Mouse (Mus musculus) G1E-ER4 (cell line): ENCODE measurements at regions not wholly inside any gene's neighbourhood (a gene's known extent, or its start where the extent isn't known, plus 50 kb on each side); places are given as distances from the start of the nearest gene placed in this dataset.

ENCODE experiments used
- GATA1 ChIP-seq: IDR thresholded peaks from one replicate; pipeline ENCODE4 v1.8.0; 2012; ENCODE audit warnings: low read length, inconsistent platforms

DNA sequence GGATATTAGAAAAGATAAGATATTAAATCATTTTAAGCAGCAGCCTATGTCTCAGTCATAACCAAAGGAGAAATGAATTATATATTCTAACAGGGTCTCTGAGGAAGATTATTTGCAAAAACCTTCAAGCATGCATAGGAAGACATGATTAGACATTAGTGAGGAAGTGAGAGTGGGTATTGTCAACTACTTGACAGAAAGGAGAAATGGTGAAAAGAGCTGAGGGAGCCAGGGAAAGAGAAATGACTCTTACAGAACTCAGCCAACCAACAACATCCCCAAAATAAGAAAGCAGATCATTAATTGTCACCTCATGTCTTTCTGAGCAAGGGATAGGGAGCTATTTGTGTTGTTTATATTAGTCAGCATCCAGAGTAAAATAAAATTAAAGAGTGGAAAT, 554.3 kb downstream of the Efna5 start:
- TF ChIP-seq GATA1 = no peak

DNA sequence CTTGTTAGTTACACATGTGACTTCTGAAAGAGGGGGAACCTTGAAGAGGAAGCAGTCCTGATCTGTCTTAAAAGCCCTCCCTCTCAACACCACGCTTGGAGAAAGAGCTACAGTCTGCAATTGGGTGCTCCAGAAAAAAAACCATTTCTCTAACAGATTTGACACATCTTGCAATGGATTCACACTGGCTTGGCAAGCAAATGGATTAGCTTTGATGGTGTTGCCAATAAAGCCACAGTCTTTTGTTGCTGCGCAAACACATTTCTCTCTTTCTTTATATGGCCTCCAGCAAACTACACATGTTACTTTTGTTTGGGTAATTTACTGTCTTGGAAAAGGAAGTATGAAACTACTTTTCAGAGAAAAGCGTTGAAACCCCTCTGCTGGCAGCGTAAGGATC, 562.1 kb downstream of the Efna5 start:
- TF ChIP-seq GATA1 = no peak

DNA sequence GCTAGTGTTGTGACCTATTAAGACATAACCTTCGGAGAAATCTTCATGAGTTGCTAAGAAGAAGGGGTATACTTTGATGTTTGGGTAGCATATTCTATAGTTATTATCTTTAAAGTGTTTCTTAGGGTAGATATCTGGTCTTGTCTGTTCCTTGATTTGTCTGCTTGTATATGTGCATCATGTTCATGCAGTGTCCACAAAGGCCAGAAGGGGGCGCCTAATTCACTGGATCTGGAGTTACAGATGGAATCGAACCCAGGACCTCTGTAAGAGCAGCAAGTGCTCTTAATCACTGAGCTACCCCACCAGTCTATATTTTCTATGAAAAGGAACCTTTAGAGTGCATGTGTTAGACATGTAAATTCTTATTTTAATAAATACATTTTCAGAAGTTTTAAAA, 571.1 kb downstream of the Efna5 start:
- no peak for TF ChIP-seq GATA1

DNA sequence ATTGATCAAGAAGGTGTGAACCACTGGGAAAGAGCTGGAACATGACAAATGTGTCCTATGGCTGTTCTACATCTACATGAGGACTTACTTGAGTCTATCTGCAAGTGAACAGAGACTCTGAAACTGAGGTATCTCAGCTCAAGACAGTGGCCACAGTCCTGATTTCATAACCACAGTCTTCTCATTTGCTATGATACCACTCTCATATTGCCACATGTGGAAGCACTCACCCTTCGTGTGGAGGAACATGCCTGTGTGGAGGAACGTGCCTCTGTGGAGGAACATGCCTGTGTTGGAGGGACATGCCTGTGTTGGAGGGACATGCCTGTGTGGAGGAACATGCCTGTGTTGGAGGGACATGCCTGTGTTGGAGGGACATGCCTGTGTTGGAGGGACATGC, 574.0 kb downstream of the Efna5 start:
- TF ChIP-seq GATA1 = no peak

DNA sequence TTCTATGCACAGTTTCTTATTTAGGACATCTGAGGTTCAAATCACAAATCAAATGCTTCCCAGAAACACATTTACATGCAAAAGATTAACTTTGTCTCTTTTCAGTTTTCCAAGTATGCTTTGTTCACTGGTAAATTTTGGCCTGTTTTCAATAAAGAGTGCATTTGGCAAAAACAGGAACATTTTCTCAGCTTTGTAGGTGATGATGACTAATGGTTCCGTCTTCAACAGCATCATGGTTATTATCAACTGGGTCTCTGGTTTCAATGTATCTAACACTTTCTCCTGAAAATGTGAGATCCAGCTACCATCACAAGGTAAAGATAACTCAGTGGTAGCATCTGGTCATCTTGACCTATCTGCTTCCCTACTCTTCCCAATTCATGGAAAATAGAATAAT, 574.6 kb downstream of the Efna5 start:
- no peak for TF ChIP-seq GATA1

DNA sequence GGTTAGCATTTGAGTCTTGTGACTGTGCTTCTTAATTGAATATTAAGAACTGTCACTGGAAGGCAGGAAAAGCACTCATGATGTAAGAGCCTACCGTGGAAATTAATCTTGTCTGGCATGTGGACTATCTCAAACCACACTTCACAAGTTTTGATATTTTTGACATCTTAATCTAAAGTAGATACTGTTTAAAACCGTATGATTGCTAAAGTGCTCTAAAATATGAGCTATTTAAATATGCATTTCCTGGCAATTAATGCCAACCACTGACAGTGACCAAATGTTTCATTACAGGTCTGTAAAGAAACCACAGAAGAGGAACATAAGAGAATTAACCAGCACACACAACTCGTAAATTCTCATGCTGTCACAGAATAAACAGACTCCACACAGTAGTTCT, 576.0 kb downstream of the Efna5 start:
- TF ChIP-seq GATA1 = no peak

DNA sequence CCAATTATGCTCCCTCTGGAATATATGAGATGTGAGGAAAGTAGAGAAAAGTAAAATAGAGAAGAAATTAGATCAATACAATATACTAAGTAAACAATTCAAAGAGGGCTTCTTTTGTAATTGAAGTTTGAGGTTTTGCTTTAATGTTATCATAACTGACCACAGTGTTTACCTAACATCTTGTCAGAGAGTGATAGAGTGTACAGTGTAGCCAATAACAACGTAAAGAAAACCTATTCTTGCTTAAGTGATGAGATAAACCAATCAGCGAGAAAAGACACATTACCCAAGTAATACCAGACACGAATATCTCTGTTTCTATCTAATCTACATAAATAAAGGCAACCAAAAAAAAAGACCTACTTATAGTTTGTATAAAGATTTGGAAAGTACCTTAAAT, 577.0 kb downstream of the Efna5 start:
- no peak for TF ChIP-seq GATA1

DNA sequence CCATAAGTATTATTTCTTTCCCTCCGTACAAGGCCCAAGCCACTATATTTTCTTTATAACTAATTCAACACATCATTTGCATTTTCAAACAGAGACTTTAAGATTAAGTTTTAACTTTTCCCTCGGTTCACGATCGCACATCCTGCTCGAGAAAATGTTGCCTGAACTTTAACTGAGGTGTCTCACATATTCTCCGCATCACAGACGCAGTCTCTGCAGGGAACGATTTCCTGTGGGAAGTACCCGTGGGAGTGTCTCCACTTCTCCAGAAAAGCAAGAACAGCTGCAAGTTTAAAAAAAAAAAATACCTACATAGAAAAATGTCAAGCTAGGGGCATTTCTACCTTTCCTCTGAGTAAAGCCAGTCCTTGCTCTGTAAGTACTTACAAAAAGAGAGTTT, 581.2 kb downstream of the Efna5 start:
- no peak for TF ChIP-seq GATA1

DNA sequence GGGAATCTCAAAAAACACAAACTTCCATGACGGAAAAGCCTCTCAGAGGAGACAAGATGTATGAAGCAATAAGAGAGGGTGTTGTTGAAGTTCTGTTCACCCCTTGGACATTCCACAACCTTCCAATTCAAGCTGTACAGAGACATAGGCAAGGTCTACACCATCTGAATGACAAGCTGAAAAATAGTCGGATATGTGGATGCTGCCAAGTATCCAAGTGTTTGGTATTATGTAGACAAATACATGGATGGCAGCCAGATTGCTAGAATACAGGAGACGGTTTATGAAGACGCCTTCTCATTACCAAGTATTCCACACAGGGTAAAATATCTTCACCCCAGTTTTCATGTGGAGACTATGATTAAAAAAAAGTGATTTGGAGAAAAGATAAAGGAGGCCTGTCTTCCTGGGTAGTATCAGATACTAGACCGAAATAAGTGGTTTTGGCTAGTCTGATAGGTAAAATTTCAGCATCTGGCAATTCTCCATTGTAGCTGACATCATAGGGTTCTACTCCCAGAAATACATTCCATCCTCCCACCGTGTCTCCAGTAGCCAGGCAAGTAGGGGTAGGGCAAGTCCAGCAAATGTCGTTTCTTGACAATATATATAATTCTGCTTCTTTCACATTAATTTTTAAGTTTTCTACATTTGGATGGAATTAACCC, 583.6 kb downstream of the Efna5 start:
- no peak for TF ChIP-seq GATA1

DNA sequence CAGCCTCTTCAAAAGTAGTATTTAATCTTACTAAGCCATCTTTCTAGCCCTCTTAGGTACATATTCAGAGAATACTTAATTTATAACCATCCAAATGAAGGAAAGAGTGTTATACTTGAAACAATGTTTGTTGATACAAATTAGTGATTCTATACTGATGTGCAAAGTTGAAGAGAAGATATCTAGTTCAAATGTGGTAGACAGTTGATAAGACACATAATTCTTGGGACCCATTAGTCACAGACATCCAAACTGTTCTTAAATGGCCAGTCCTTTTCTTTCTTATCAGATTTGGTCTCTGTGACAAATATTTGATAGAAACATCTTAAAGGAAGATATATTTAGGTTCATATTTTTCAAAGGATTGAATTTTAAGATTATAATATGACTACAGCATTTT, 585.7 kb downstream of the Efna5 start:
- no peak for TF ChIP-seq GATA1

DNA sequence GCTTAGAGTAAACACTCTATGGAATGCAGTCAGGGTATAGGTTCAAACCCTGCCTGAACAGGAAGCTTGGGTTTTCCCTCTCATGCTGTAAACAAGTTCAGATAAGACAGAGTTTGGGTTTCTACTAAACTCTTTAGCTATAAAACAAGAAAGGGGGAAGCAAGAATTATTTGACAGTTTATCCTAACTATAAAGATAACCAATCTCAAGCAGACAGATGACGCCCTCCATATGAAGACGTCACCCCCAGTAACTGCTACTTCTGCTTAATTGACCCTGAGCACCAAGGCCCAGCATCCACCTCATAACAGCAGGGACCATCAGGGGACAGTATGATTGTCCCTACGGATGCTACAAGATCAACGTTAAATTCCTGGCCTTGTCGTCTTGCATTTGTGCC, 588.4 kb downstream of the Efna5 start:
- TF ChIP-seq GATA1 = peak; percentile 37

DNA sequence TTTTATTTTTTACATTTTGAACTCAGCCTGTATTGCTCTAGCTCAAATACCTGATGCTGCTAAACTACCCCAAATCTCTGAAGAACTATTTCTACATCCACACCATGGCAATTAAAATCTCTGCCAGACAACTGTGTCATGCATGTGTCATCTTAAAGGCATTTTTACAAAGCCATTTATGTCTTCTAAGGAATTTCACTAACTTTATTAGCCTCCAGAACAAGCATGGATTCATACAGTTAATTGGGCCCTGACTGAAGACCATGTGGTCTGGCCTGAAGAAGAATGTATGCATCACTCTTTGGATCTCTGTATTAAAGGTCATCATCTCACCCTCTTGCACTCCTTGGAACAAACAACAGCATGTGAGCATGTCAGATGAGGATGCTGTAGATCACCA, 593.5 kb downstream of the Efna5 start:
- TF ChIP-seq GATA1 = no peak

DNA sequence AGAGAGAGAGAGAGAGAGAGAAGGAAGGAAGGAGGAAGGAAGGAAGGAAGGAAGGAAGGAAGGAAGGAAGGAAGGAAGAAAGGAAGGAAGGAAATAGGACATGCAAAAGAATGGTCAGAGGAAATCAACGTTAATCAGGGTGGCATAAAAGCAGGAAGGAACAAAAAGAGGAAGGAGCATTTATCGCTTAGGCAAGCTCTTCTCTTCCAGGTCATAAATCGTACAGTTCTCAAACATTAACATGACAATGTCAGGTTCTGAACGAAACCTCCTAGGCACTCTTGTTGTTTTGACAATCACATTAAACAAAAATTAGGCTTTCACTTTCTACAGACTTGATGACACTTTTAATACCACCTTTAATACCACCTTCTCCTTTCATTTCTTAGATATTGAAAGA, 594.0 kb downstream of the Efna5 start:
- TF ChIP-seq GATA1 = no peak

DNA sequence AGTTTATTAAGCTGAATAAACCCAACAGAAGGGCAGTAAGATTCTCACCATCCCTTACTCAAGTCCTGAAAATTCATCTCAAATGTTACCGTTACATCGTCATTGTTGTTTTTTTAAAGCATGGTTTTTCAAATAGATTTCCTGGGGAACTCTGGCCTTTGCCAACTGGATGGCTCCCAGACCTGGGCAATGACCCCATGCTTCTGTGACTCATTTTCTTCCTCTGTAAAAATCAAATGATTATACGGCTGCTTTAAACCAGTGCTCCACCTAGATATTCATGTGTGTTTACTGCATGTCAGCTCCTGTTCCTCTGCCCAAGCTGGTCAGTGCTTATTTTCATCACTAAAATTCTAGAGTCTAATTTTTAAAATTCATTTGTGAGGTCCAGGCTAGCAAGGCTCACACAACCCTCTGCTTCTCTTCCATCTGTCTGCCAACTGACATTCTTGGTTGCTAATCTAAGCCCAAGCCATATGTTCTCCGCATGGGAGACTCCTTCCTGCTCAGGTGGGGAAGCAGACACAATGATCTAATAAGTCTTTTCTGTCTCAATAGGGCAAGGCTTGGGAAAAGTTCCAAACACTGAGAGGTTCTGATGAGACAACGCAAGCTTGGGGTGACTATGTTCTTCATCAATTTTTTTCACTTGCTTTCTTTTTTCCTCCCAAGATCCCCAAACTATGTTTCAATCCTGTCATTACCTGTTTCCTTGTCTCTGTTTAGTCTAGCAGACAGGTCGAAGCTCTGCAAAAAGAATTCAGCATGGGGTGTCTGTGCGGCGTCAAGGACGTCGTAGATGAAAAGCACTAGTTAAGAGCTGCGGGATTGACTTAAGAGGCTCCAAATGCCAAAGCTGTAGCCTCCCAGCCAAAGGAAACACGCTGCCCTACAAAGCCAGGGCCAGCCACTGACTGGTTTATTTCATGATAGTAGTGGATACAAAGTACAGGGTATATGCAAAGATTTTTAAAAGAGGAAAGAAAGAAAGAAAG, 594.7 kb downstream of the Efna5 start:
- TF ChIP-seq GATA1 = no peak

DNA sequence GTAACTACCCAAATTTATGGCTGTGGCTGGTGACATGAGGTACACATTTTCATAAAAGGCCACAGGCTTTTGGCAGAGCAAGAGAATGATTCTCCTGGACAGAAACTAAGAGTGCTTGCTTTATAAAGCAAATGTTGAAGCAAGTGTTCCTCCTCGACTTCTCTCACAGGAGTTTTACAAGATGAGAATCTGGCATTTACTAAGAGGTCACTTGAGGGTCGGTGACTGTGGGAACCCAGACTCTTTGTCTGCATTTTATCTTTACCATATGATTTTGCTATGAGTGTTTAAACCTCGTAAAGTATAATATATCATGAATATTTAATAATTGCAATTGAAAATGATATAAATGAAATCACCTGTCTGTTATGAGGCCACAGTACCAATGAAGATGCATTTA, 600.9 kb downstream of the Efna5 start:
- TF ChIP-seq GATA1 = no peak

DNA sequence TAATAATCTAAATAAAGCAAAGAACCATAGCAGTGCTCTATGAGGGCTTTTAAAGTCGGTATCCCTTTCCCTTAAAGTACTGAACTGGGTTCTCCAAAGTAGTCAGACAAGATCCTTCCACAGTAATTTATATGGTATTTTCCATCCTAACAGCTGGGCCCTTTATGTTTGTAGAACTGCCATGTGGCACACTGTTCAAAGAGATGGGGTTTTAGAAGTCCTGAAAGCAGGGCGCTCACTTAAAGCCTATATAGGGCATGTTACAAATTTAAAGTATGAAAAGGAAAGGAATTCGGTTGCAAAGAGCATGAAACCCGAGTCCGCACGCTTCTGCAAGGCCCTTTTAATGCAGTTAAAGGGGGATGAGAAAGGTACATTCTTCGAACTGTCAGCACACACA, 609.7 kb downstream of the Efna5 start:
- no peak for TF ChIP-seq GATA1

DNA sequence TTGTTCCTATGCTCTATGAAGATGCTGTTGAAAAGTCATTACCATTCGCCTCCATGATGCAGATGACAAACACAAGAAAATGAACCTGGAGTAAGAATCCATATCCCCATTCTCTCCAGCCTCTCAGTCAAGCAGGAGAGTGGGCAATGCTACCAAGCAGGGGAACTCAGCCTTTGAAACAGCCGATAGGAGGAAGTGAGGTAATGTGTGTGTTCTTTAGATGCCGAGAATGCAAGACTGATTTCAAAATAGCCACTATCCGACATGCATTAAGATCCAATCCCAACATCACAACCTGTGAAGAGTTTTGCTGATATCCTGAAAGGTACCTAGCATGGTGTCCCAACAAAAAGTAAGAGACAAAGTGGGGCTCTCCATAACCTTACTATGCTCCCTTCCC, 611.8 kb downstream of the Efna5 start:
- TF ChIP-seq GATA1 = no peak
